Mouse (Mus musculus) hindbrain, embryonic 11.5 days (tissue): ENCODE measurements around the gene Trip10. TPM values are rescaled to one million over a fixed set of nuclear protein-coding genes. Genes with fewer than 3 reads are reported as not detected.

Experiments used
- ATAC-seq: fragments of 200-750 bp; cut with Nextera tagmentation; 2 replicates; pipeline ENCODE4 v1.8.0; 2017; ENCODE audit warnings: mild to moderate bottlenecking, moderate TSS enrichment, moderate library complexity; ENCODE audit not compliant: low FRiP score
- DNase-seq: peaks from one replicate; pipeline ENCODE4 v3.0.0-alpha.2; 2015; ENCODE audit warnings: low spot score
- H3K27ac ChIP-seq: fragments of 300-500 bp; sonication (generic); 2 replicates; pipeline ENCODE4 v1.5.1; 2014; ENCODE audit warnings: mild to moderate bottlenecking, low read depth, low read length
- H3K27me3 ChIP-seq: fragments of 300-500 bp; sonication (generic); 2 replicates; pipeline ENCODE4 v1.6.1; 2014; ENCODE audit warnings: mild to moderate bottlenecking, low read length, moderate library complexity, mixed read lengths; ENCODE audit not compliant: control insufficient read depth, insufficient read depth
- H3K36me3 ChIP-seq: fragments of 300-500 bp; sonication (generic); 2 replicates; pipeline ENCODE4 v1.6.1; 2014; ENCODE audit warnings: mild to moderate bottlenecking, low read length, moderate library complexity, mixed read lengths; ENCODE audit not compliant: control insufficient read depth, insufficient read depth
- H3K4me1 ChIP-seq: fragments of 300-500 bp; sonication (generic); replicated peaks from 2 replicates; pipeline ENCODE4 v1.6.1; 2014; ENCODE audit warnings: low read length, mixed read lengths; ENCODE audit not compliant: control insufficient read depth, insufficient read depth
- H3K4me2 ChIP-seq: fragments of 300-500 bp; sonication (generic); replicated peaks from 2 replicates; pipeline ENCODE4 v1.6.1; 2014; ENCODE audit warnings: mild to moderate bottlenecking, low read depth, low read length
- H3K4me3 ChIP-seq: fragments of 300-500 bp; sonication (generic); 2 replicates; pipeline ENCODE4 v1.5.1; 2014; ENCODE audit warnings: low read depth, low read length
- H3K9ac ChIP-seq: fragments of 300-500 bp; sonication (generic); 2 replicates; pipeline ENCODE4 v1.6.1; 2014; ENCODE audit warnings: low read depth, low read length
- H3K9me3 ChIP-seq: fragments of 300-500 bp; sonication (generic); 2 replicates; pipeline ENCODE4 v1.6.1; 2016; ENCODE audit warnings: low read length; ENCODE audit not compliant: control insufficient read depth
- WGBS: fragments of 180-500 bp; shearing (Covaris S2); extraction: QIAGEN DNeasy Blood & Tissue Kit; methylation state at CpG from one replicate; pipeline ENCODE4 v1.1.7; 2014; 5-methylcytosine and 5-hydroxymethylcytosine counted together
- polyA plus RNA-seq: library from polyadenylated mRNA; unstranded; fragments of >200 nt; fragmentation: Nextera tagmentation; extraction: Ambion mirVana; gene quantifications from 2 replicates; pipeline ENCODE4 v1.2.1, GENCODE M21; 2014

Trip10 gene
- polyA plus RNA-seq, 1 experiment from 2014 or later, result 21.8 TPM

DNA sequence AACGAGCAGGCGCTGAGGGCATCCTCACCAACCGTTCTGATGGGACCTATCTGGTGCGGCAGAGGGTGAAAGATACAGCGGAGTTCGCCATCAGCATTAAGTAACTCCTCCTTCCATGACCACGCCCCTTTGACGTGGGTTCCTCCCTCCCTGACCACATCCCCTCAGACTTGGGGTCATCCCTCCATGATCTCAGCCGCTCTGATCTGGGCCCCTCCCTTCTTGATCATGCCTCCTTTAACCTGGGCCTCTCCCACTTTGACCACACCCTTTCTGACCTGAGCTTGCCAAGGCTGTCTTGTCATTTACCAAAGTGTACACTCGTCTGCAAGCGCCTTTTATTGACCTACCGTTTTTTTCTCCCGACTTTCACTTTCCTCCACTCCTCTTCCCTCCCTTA lies 62.5 kb downstream of the Trip10 start:
- Histone ChIP-seq H3K4me2 (no peak overlapping the region), H3K9ac (no peak overlapping the region), H3K27me3 (no peaks in the 10 kb centered on the region), H3K4me3 (no peak overlapping the region), H3K4me1 (no peaks in the 10 kb centered on the region), H3K9me3 (no peaks in the 10 kb centered on the region), H3K36me3 (no peaks in the 10 kb centered on the region), H3K27ac (no peak overlapping the region)
- ATAC-seq, result no peak
- no peak for DNase-seq
- 37% methylated on average over 13 of the region's 13 CpGs for WGBS

Other genes starting within 250 kb of the Trip10 start
- gene Pspn, start 249.4 kb upstream of the Trip10 start, polyA plus RNA-seq, result 0.36 TPM in 1 of 2 replicates, not detected in the other
- gene Gtf2f1, start 238.2 kb upstream of the Trip10 start, polyA plus RNA-seq, result 65.6 and 76.7 TPM in 2 replicates
- gene Gm17949, start 238.0 kb upstream of the Trip10 start, polyA plus RNA-seq, result 0.33 TPM in 1 of 2 replicates, not detected in the other
- gene Khsrp, start 217.9 kb upstream of the Trip10 start, polyA plus RNA-seq, result 40.3 and 42.7 TPM in 2 replicates
- gene Slc25a41, start 207.8 kb upstream of the Trip10 start, polyA plus RNA-seq, result not detected in 2 replicates
- 2.1 and 3.6 TPM in 2 replicates for gene Crb3, start 190.3 kb upstream of the Trip10 start, polyA plus RNA-seq
- gene Slc25a23, start 189.6 kb upstream of the Trip10 start, polyA plus RNA-seq, result 14.1 and 16.0 TPM in 2 replicates
- gene Dennd1c, start 170.9 kb upstream of the Trip10 start, polyA plus RNA-seq, result 2.9 and 3.8 TPM in 2 replicates
- 165 and 191 TPM in 2 replicates for gene Tubb4a, start 161.7 kb upstream of the Trip10 start, polyA plus RNA-seq
- 6.3 and 7.6 TPM in 2 replicates for gene Tnfsf9, start 144.1 kb upstream of the Trip10 start, polyA plus RNA-seq
- gene Cd70, start 99.7 kb upstream of the Trip10 start, polyA plus RNA-seq, result 0.28 TPM in 1 of 2 replicates, not detected in the other
- gene Tnfsf14, start 55.3 kb upstream of the Trip10 start, polyA plus RNA-seq, result 0.09 TPM in 1 of 2 replicates, not detected in the other
- gene C3, start 21.3 kb upstream of the Trip10 start, polyA plus RNA-seq, result 0.36 and 0.82 TPM in 2 replicates
- gene Gpr108, start 1.0 kb upstream of the Trip10 start, polyA plus RNA-seq, result 23.5 and 23.9 TPM in 2 replicates
- gene Vav1, start 29.6 kb downstream of the Trip10 start, polyA plus RNA-seq, result 2.5 and 2.6 TPM in 2 replicates
- gene Adgre1, start 109.2 kb downstream of the Trip10 start, polyA plus RNA-seq, result 3.3 and 4.8 TPM in 2 replicates